Mouse (Mus musculus): ENCODE results near the gene Ccdc88c.
A peak's percentile ranks its signal among the peaks of the same experiment; 100 is the strongest.

Gene Ccdc88c

DNA sequence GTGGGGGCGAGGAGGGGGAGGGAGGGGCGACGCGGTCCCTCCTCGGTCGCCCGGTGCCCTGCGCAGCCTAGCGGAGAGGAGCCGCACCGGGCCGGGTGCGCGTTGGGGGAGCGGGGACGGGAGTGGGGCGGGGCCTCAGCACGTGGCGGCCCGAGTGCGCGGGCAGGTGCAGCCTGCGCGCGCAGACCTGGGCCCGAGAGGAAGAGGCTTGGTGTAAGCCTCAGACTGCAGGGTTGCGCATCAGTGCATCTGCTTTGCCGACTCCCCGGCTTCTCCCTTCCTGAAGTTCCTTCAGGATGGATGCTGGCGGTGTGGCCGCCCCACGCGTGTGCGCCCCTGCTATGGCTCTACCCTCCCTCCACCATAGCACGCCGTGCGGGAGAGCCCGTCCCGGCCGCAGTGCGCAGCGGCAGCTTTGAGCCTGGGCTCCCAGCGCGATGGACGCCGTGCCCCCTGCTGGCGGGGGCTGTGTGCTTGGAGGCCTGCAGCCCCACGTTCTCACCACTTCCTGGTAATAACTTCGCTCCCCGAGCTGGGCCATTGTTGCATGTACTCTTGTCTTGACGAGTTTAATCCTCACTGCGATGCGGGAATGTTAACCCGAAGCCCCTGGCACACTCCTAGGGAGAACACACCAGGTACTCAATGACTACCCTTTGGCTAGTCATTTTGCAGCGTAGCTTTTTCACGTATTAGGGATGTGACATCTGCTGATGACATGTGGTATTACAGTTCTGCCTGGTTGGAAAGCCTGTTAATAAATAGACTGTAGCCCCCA lies at the start of gene Ccdc88c:
Gene Ccdc88c, minus strand, starts transcription at position 103 of the 778 bp plus-strand sequence.
- peak; percentile 57 for DNase-seq (ENCODE audit: low read depth, low spot score)

DNA sequence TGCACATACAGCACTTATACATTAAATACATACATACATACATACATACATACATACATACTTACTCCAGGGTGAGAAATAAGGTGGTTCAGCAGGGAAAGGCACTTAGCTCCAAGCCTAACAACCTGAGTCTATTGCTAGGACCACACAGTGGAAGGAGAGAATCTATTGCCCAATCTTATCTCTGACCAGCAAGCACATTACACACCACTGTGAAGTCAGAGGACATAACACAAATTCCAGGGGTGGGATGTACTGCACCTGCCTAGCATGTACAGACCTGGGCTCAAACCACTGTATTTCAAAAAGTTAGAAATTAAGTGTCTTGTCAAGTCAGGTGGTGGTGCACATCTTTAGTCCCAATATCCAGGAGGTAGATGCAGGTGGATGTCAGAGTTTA lies 49.1 kb upstream of the Ccdc88c start:
- DNase-seq (ENCODE audit: low read depth, low spot score): no peak

DNA sequence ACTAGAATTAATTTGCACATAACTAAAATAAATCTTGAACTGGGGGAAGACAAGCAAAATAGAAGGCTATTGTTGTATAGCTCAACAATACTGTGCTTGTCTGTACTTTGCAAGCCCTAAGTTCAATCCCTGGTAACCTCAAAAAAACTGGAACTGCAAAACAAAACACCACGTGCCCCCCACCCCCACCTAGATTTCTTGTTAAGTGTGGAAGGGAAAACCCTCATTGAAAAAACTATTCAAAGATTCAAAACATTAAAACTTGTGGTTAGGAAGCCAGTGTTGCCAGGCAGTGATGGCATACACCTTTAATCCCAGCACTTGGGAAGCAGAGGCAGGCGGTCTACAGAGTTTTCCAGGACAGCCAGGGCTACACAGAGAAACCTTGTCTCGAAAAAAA lies 46.6 kb upstream of the Ccdc88c start:
- no peak for DNase-seq (ENCODE audit: low read depth, low spot score)

DNA sequence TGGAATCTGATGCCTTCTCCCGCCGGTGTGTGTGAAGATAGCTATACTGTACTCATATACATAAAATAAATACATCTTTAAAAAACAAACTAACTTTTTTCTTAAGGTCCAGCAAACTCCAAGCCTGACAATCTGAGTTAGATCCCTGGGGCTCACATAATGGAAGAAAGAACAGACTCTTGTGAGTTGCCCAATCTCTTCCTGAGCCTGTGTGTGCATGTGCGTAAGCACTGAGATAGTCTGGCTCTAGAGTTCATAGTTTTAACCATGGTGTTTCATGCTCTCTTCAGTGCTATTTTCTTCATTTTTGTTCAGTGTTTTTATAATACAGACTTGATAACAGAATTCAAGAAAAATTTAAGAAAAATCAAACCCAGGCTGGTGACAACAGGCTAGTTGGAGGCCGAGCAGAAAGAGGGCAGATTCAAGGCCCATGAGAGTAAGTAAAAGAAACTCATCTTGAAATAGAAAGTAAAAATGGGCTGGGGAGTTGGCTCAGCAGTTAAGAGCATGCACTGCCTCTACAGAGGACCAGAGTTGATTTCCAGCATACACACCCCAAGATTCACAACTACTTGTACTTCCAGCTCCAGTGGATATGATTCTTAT lies 46.1 kb upstream of the Ccdc88c start:
- DNase-seq (ENCODE audit: low read depth, low spot score): no peak

DNA sequence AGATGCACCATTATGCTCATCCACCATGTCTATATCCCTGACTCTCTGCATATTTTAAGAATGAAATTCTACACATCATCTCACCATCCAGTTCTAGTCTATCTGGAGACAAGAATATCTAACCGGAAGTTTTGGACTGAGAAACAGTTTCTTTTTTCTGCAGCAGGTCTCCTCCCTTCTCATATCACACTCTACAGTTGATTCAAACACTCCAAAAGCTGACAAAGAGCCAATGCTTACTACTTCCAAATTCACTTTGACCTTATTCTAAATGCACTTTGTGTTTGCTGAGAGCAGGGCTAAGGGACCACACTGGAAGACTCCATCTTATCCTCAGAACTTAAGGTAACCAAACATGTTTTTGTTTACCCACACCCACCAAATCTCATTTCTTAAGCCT lies 41.0 kb upstream of the Ccdc88c start:
- DNase-seq (ENCODE audit: low read depth, low spot score): no peak

DNA sequence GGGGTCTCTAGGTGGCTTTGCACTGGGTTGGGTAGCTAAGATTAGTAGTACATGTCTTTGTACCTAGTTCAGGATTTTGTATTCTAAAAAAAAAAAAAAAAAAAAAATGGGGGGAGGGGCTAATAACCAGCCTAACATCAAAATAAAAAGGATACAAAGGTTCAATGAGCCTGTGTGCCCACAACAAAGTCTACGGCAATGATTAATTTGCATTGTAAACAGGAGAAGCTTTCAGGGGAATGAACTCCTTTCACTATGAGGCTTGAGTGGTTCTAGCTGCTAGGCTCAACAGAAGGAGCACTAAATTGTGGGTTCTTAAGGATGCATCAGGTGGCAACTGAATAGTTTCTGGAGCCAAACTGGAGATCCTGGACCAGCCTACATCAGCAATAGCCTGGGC lies 37.5 kb upstream of the Ccdc88c start:
- no peak for DNase-seq (ENCODE audit: low read depth, low spot score)

DNA sequence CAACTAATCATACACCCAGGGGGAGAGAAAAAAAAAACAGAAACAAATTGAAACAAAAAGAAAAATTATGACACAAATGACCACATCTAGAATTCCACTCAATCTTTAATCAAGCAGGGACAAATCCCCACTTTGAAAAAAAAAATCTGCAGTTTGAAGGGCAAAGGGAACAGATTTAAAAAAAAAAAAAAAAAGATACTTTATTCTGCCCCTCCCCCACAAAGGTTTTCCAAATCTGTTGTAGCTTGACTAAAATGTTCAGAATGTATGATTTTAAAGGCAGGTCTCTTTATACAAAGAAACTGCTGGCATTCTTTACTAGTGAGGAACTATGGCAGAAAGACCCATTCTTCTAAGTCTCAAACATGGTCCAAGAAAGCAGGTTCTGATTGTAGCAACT lies 11.1 kb upstream of the Ccdc88c start:
- no peak for DNase-seq (ENCODE audit: low read depth, low spot score)

DNA sequence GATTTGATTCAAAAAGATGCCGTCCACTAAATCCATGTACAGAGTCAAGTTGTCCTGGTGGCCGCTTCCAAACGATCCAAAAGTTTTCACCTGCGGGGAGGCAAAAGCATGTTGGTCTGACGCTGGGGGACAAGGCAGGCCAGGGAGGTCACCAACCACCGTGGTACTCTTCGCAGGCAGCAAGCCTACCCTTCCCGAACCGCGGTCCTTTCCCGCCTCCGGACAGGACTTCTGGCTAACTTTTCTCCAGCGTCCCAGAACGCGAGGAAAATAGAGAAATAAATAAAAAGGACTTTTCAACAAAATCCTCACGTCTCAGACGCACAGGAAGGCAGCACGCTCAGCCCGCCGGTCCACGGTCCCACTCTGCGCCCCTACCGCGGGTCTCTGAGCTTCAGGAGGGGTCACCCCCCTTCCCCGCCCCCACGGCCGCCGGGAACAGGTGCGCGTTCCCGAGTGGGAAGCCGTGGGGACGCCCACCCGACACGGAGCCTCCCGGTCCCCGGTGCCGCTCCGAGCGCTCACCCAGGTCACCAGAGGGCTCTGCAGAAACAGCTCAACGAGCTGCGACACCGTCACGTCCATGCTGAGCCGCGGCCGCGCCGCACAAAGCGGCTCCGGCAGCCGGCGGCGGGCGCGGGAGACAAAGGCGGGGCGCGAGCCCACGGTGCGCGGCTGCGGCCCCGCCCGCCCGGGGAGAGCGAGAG lies 456 bp downstream of the Ccdc88c start:
- DNase-seq (ENCODE audit: low read depth, low spot score): no peak

DNA sequence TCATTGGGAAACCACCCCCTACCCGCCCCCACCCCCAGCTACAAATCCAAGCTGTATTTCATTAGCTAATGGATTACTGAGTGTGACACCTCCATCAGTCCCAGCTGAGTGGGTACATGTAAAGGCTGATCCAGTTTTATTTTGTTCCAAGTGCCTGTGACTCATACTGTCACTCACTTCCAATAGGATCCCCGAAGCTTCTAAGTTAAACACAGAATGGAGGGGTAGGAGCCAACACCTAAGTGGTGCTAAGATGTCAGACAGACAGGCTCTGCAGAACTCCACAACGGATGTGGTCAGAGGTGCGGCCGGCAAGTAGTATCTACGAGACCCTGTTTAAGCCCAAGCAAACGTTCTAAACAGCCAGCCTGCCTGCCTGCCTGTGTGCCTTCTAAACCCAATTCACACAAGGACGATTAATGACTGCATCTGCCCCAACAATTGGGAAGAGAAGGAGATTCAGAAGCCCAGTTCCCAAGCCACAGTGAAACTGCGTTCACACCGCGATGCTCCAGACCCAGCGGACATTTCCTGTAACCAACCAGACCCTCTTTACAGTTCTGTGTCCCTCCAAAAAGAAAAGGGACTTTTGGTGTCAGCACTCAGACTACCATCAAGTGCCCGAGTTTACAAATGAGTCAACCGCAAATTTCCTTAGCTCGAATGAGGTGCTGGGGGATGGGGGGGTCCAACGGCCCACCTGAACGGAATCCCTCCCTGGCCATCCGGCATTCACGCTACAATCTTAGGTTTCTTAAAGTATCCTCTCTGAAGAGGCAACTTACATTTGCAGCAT lies 1.2 kb downstream of the Ccdc88c start:
- no peak for DNase-seq (ENCODE audit: low read depth, low spot score)

DNA sequence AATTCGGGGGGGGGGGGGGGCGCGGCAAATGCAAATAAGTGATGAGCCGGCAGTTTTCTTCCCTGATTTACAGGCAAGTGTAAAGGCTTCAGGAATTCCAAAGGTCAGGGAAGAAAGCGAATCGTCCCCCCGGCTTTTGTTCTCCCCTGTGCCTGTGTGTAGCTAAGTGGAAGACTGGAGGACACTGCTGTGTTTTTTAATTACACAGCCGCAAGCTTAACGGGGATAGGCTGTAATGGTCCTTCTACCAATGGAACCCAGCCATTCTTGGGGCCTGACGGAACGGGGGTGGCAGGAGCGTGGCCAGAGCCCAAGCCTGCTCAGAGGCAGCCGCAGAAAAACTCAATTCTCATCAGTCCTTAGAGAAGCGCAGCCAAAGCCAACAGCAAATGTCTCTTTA lies 1.9 kb downstream of the Ccdc88c start:
- DNase-seq (ENCODE audit: low read depth, low spot score): no peak

DNA sequence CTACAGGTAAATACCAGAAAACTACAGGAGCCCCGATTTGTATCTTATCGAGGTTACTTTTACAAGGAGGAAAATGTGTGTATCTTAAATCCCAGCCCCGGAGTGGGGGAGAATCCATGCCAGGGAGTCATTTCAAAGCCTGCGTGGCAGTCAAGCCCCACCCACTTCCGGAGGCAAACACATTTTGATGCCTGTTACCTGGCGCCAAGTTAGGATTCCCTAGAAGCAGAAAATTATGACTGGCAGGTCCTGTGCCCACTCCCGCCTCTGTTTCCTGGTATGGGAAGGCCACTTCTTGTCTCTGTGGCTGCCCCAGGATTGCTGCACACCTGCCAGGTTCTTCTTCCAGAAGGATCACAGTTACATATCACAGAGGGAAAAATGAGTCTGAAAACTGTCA lies 2.3 kb downstream of the Ccdc88c start:
- no peak for DNase-seq (ENCODE audit: low read depth, low spot score)

DNA sequence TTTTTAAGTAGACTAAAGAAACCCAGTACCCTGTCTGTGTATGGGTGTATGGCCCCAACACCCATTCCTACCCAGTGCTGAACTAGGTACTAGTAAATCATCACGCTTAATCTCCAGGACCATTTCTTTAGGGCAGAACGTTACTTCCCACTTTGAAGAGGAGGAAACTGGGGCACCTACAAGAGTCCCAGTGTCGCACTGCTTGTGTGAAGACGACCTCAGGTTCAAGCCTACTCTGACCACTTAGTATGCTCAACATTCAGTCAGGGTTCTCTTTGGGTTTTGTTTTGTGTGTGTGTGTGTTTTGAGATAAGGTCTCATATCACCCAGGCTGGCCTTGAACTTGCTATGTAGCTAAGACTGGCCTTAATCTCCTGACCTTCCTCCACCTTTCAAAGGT lies 2.8 kb downstream of the Ccdc88c start:
- DNase-seq (ENCODE audit: low read depth, low spot score): no peak

DNA sequence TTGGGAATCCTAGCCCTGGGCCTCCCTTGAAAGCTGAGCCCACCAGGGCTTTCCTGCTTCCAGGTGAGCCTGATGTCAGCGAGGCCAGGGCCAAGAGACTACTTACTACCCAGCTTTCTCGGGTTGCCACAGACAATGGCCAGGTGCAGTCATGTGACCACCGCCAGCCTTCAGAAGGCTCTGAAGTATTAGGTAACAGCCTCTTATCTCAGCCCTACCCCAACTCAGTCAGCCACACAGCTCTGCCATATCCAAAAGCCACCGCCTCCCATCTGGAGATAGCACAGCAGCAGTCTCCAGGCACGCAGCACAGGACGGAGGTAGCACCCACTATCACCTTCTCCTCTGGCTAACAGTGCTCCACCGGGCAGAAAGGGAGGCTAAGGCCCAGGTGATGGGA lies 3.5 kb downstream of the Ccdc88c start:
- no peak for DNase-seq (ENCODE audit: low read depth, low spot score)

DNA sequence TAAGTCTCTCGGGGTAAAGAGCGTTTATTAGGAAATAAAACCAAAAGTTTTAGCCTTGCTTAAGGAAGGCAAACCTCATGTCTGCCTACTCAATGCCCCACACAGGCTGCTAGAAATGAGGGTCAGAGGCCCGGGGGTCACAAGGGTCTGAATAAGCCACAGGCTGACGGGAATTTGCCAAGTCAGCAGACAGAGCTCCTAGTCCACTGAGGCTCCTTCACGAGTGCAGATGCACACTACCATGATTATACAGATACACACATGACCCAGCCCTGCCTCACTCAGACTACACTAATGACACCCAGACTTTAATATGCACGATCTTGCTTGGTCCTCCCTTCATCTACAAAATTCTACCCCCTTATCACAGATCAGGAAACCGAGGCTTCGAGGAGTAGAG lies 4.0 kb downstream of the Ccdc88c start:
- DNase-seq (ENCODE audit: low read depth, low spot score): no peak

DNA sequence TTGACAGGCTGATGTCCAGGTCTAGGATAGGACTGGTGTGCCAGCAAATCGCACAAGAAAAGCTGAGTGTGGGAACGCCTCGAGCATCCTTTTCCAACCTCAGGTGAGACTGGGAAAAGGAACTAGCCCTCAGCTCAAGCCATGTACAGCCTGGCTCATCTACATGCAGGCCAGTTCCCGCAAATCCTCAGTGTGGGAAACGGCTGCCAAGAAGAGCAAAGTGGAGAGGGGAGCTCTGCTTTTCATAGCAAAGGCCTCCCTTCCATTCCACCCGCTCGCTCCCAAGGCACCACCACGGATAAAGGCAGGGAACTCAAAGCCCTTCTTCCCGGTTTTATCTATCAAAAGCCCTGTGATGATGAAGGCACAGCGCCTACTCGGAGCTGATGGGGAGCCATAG lies 5.7 kb downstream of the Ccdc88c start:
- DNase-seq (ENCODE audit: low read depth, low spot score): no peak

DNA sequence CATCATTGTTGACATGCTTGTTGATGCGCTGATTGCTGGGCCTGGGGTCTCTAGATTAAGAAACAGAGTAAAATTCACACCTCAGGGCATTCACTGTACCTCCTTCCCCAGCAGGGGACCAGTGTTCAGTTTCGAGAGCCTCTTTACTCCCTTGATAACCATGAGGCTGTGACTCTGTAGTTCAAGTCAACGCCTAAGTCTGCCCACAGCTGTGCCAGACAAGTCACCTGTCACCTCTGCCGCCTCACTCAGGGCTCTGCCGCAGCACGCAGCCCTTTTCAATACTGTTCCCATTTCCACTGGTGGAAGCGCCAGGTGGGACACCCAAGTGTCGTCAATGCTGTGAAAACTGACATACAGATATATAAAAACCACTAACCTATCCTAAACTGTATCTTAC lies 6.5 kb downstream of the Ccdc88c start:
- no peak for DNase-seq (ENCODE audit: low read depth, low spot score)

DNA sequence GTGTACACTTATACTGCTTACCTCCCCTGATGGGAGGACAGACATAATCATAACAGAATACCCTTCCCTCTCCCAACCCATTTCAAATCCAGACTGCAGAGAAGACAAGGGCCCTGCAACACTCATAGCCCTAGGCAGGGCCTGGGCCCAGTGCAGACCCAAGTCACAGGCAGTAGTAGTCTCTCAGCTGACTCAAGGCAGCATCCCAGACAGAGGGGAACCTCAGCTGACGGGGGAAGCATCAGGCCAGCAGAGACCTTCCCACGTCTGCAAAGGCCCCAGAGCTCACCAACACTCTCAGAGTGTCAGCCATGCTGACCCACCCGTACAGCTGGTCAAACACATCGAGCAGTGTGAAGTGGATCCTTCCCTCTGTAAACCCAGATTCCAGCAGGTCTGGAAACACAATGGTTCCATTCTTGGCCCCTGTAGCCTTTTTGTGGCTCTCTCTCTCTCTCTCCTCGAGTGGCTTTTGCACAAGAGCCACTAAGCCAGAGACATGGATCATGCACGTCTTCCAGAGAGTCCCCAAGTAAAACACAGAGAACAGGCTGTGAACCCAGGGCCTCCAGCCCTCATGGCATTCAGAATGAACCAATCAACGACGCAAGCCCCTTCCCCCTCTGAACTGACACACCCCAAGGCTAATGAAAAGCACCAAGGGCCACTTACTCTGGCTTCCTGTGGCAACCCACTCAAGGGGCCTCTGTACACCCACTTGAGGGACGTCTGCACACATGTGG lies 7.2 kb downstream of the Ccdc88c start:
- DNase-seq (ENCODE audit: low read depth, low spot score): no peak

DNA sequence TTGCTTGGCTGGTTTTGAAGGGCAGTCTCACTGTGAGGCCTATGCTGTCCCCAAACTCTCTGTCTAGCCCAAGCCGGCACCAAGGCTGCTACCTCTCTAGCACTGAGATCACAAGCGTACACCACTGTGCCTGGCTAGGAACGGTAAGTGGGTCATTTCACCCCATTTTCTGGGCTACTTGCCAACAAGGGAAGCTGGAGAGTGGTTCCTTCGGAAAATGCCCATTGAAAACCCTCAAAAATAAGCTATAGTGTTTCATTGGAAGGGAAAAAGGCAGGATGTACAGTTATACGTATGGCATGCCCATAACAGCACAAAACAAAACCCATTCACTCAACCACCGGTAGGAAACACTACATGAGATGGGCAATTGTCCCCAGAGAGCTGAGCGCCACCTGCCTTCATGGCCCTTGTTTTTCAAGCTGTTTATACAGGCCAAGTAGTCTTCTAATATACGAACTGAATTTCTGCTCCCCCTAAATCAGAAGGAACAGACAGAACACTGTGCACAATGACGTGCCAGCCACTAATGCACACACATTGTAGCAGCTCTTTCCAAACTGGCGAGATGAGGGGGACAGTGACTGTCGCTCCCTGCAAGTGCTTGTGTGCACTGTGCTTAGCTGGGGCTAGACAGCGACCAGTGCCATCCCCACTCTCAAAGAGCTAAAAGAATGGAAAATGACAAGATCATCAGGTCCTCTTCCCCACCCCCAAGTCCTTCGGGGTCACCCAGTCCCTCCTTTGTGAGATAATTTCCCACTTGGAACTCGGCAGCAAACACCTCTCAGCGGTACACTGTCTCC lies 8.4 kb downstream of the Ccdc88c start:
- DNase-seq (ENCODE audit: low read depth, low spot score): no peak

DNA sequence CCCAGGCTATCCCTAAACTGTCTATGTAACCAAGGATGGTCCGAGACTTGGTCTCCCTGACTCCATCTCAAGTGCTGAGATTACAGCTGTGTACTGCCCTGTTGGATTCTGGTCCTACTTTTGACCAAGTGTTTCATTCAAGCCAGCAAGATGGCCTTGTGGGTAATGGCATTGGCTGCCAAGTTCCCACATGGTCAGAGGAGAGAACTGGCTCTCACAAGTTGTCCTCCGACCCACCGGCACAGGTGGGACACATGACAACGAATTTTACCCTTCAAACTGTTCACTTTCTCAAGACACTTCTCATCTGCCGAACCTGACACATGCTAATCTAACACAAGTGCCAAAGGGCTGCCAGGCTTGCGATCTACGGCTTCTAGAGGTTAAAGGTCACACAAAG lies 9.4 kb downstream of the Ccdc88c start:
- DNase-seq (ENCODE audit: low read depth, low spot score): no peak

DNA sequence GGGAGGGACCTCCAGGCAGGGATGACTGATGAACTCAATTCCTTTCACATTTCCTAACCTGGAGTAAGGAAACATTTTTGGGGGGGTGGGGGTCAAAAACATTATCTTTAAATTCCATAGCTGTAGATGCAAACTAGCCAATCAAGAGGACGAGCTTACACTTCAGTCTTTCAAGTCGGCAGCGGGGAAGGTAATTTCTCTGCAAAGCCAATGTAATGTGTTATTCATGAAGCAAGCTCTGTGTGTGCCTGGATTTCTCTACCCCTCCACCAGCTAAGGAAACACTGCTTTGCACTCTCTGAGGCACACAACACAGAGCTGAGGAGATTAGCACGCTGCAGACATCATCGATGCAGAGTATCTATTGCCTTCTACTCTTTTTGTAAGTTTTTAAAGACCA lies 9.8 kb downstream of the Ccdc88c start:
- DNase-seq (ENCODE audit: low read depth, low spot score): no peak

DNA sequence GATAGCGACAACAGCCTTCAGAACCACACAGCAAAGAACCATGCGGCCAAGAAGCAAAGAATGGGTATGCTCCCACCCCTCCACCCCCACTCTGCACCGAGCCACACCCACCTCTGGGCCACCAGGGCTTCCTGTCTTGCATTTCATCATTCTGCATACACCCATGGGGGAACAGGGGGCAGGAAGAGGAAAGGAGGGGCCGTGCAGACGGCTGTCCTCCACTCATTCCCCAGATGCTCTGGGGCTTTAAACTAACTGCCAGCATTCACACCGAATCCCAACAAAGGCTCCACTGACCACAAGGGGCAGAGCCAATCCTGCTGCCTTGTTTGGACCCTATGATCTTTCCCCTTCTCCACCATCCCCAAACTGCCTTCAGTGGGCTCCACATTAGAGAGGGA lies 10.9 kb downstream of the Ccdc88c start:
- DNase-seq (ENCODE audit: low read depth, low spot score): no peak

Data from retina, adult 2 months (tissue).